Mouse (Mus musculus) kidney, adult 2 months (tissue): ENCODE results near the gene Sertad3. TPM values are rescaled to one million over a fixed set of nuclear protein-coding genes. Genes with fewer than 3 reads are reported as not detected.
A peak's percentile ranks its signal among the peaks of the same experiment; 100 is the strongest.

Source experiments
- DNase-seq: peaks from one replicate; pipeline ENCODE4 v3.0.0; 2021
- H3K27ac ChIP-seq: fragments of 200-500 bp; 2 replicates; pipeline ENCODE4 v1.5.1; 2012; ENCODE audit warnings: low read depth, low read length, control low read depth, inconsistent platforms; ENCODE audit not compliant: insufficient read depth
- H3K27me3 ChIP-seq: fragments of 200-500 bp; replicated peaks from 2 replicates; pipeline ENCODE4 v1.6.1; 2012; ENCODE audit warnings: mild to moderate bottlenecking, moderate library complexity, low read length, inconsistent platforms; ENCODE audit not compliant: control insufficient read depth, insufficient read depth
- H3K36me3 ChIP-seq: fragments of 200-500 bp; 2 replicates; pipeline ENCODE4 v1.6.1; 2012; ENCODE audit warnings: mild to moderate bottlenecking, moderate library complexity, low read length, inconsistent platforms; ENCODE audit not compliant: control insufficient read depth, insufficient read depth
- H3K4me1 ChIP-seq: fragments of 200-500 bp; 2 replicates; pipeline ENCODE4 v1.6.1; 2011; ENCODE audit warnings: low read length; ENCODE audit not compliant: control insufficient read depth, insufficient read depth
- H3K4me3 ChIP-seq: fragments of 200-500 bp; 2 replicates; pipeline ENCODE4 v1.5.1; 2011; ENCODE audit warnings: mild to moderate bottlenecking, low read depth, low read length, control low read depth; ENCODE audit not compliant: insufficient read depth
- CTCF ChIP-seq: fragments of 200-500 bp; conservative IDR thresholded peaks from 2 replicates; pipeline ENCODE4 v1.5.1; 2011; ENCODE audit warnings: low read depth, mild to moderate bottlenecking, control low read depth, low read length, moderate library complexity, mixed read lengths; ENCODE audit not compliant: insufficient read depth, insufficient read length
- POLR2A ChIP-seq: fragments of 200-500 bp; IDR thresholded peaks from one replicate; pipeline ENCODE4 v1.6.1; 2011; ENCODE audit warnings: low read depth, low read length, control low read depth
- WGBS: fragments of 180-500 bp; shearing (Covaris S2); methylation state at CpG from one replicate; pipeline ENCODE4 v1.1.7; 2018; 5-methylcytosine and 5-hydroxymethylcytosine counted together
- polyA plus RNA-seq: library from polyadenylated mRNA; depleted of rRNA; stranded (reverse); fragments of >200 nt; gene quantifications from 2 replicates; pipeline ENCODE4 v1.2.3, GENCODE M21; 2012

Sertad3 gene
- polyA plus RNA-seq, 1 experiment = 12.8 TPM

DNA sequence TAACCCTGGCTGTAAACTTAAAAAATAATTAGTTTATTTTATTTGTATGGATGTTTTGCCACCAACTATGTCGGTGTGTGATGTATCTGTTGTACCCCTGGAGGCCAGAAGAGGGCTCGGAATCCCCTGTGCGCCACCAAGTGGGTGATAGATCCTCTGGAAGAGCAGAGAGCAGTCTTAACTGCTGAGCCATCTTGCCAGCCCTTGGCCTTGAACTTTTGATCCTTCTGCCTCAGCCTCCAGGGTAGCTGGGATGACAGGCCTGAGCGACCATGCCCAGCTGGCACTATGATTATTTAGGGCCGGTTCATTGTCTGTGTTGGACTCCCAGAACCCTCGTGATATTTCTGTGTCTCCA lies 35.1 kb downstream of the Sertad3 start:
- DNase-seq = peak; percentile 76
- TF ChIP-seq CTCF (peak; percentile 78), POLR2A (no peak)
- Histone ChIP-seq H3K27ac (peak overlapping the region; percentile 64; the same call in 1 of the 2 replicates), H3K36me3 (no peaks in the 10 kb centered on the region), H3K4me3 (peak overlapping the region; percentile 12; the same call in 1 of the 2 replicates), H3K27me3 (no peaks in the 10 kb centered on the region), H3K4me1 (no peaks in the 10 kb centered on the region)
- WGBS = 19% methylated on average over 6 of the region's 6 CpGs

DNA sequence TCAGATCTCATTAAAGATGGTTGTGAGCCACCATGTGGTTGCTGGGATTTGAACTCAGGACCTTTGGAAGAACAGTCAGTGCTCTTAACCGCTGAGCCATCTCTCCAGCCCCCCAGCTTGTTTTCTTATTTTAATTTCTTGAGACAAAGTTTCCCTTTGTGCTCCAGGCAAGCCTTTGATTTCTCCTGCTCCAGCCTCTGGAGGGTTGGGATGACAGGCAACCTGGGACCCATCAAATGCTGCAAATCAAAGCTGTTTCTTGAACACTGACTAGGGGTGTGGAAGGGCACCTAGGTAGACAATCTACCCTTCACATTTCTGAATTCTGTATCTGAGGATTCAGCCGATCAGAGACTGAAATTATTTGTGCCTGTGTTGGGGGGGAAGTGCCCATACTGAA lies 37.2 kb downstream of the Sertad3 start:
- no peak for DNase-seq
- TF ChIP-seq CTCF = no peak
- no peak for TF ChIP-seq POLR2A
- H3K27me3 ChIP-seq = no peaks in the 10 kb centered on the region
- no peaks in the 10 kb centered on the region for H3K4me1 ChIP-seq
- no peak overlapping the region for H3K4me3 ChIP-seq
- H3K36me3 ChIP-seq = no peaks in the 10 kb centered on the region
- WGBS = 93% methylated on average over 2 of the region's 2 CpGs
- no peak overlapping the region for H3K27ac ChIP-seq

DNA sequence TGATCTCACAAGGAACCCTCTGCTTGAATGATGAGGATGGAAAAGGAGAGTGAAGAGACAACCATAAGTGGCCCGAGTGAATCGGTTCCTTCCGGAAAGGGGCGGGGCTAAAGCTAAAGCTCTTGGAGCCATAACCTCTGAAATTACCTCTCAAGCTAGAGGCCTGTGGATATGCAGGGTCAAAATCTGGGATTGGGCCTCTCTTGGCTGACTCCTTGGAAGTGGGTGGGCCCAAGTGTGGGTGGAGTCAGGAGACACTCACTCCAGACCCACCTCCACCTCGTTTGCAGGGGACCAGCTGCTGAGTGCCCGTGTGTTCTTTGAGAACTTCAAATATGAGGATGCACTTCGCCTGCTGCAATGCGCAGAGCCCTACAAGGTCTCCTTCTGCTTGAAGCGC lies 41.4 kb downstream of the Sertad3 start:
- Histone ChIP-seq H3K4me3 (no peak overlapping the region), H3K27ac (no peak overlapping the region), H3K36me3 (no peaks in the 10 kb centered on the region), H3K4me1 (no peaks in the 10 kb centered on the region), H3K27me3 (no peaks in the 10 kb centered on the region)
- WGBS = 57% methylated on average over 9 of the region's 9 CpGs
- DNase-seq = no peak
- TF ChIP-seq CTCF (no peak), POLR2A (no peak)

DNA sequence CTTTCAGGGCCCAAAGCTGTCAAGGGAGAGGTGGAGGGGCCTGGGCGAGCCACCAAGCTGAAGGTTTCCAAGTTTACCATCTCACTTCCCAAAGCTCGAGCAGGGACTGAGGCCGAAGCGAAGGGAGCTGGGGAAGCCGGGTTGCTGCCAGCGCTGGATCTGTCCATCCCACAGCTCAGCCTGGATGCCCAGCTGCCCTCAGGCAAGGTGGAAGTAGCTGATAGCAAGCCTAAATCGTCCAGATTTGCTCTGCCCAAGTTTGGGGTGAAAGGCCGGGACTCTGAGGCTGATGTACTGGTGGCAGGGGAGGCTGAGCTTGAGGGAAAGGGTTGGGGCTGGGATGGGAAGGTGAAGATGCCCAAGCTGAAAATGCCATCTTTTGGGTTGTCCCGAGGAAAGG lies 44.7 kb downstream of the Sertad3 start:
- WGBS = 88% methylated on average over 9 of the region's 9 CpGs
- H3K4me1 ChIP-seq = no peaks in the 10 kb centered on the region
- H3K36me3 ChIP-seq = no peaks in the 10 kb centered on the region
- DNase-seq = no peak
- TF ChIP-seq POLR2A (no peak), CTCF (no peak)
- no peaks in the 10 kb centered on the region for H3K27me3 ChIP-seq
- no peak overlapping the region for H3K4me3 ChIP-seq
- no peak overlapping the region for H3K27ac ChIP-seq

DNA sequence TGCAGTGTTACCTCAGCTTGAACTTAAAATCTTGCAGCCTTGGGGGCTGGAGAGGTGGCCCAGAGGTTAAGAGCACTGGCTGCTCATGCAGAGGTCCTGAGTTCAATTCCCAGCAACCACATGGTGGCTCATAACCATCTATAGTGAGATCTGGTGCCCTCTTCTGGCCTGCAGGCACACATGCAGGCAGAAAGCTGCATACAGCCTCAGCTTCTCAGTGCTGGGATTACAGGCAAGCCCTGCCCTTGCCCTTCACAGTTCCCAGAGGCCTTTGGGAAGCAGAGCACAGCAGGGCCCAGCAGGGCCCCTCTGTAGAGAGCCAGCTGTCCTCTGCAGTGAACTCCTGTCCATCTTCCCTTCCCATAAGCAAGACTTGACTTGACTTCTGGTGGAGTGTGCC lies 46.5 kb downstream of the Sertad3 start:
- H3K36me3 ChIP-seq = no peaks in the 10 kb centered on the region
- DNase-seq = no peak
- no peaks in the 10 kb centered on the region for H3K4me1 ChIP-seq
- TF ChIP-seq POLR2A = no peak
- no peak for TF ChIP-seq CTCF
- no peak overlapping the region for H3K27ac ChIP-seq
- no peak overlapping the region for H3K4me3 ChIP-seq
- H3K27me3 ChIP-seq = no peaks in the 10 kb centered on the region

DNA sequence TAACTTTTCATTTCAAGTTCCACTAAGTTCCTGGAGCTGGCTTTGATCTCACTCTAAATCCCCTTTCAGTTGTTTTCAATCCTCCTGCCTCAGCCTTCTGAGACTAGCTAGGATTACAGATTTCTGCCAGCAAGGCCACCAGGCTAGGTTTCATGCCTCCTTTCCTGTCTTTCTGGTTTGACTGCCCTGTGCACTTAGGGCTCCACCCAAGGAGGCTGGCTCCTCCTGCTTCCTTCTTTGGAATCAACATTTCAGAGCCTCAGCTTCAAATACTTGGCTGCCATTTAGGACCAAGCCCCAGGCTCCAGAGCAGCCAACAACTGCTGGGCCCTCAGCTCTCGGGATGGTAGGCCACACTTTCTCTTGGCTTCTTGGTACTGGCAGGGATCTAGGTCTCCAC lies 47.0 kb downstream of the Sertad3 start:
- H3K36me3 ChIP-seq = no peaks in the 10 kb centered on the region
- H3K4me3 ChIP-seq = no peak overlapping the region
- 59% methylated on average over 1 of the region's 1 CpGs for WGBS
- no peaks in the 10 kb centered on the region for H3K27me3 ChIP-seq
- DNase-seq = no peak
- no peak overlapping the region for H3K27ac ChIP-seq
- TF ChIP-seq CTCF = no peak
- no peak for TF ChIP-seq POLR2A
- H3K4me1 ChIP-seq = no peaks in the 10 kb centered on the region

DNA sequence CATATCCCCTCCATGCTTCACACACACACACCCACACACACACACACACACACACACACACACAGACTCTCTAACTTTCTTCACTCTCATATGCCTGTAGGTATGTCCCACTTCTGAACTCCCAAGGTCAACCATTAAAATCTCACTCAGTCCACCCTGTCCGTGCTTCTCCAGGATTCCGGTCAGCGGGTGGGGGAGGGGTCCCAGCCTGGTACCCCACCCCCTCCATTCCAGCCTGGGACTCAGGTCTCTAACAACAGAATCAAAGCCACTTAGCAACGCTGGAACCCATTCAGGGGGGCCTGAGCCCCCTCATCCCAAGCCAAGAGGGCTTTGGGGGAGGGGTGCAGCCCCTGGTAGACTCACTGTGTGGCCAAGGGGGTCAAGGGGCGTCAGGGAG lies 49.4 kb downstream of the Sertad3 start, which contains the start of gene Hipk4:
Gene Hipk4 (plus strand): TSS at position 301 of the 400 bp plus-strand sequence.
- no peaks in the 10 kb centered on the region for H3K36me3 ChIP-seq
- WGBS = 65% methylated on average over 5 of the region's 5 CpGs
- H3K4me3 ChIP-seq = no peak within 1 kb of the TSS
- no peak for TF ChIP-seq CTCF
- TF ChIP-seq POLR2A = no peak
- no peak within 1 kb of the TSS for H3K27ac ChIP-seq
- H3K27me3 ChIP-seq = no peaks in the 10 kb centered on the region
- no peaks in the 10 kb centered on the region for H3K4me1 ChIP-seq
- no peak for DNase-seq

DNA sequence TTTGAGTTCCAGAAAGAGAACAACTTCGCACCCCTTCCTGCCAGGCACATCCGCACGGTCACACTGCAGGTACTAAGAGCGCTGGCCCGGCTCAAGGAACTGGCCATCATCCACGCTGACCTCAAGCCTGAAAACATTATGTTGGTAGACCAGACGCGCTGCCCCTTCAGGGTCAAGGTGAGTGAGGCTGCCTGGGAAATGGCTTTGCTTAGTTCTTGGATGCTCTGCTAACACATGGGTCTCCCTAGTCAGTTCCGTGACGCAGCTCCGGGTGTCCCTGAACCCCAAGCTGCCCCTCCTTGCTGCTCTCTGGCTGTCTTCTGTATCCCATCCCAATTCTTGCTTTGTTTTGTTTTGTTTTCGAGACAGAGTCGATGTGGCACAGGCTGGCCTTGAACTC lies 50.2 kb downstream of the Sertad3 start:
- H3K27me3 ChIP-seq = no peaks in the 10 kb centered on the region
- no peak for DNase-seq
- WGBS = 95% methylated on average over 13 of the region's 13 CpGs
- H3K36me3 ChIP-seq = no peaks in the 10 kb centered on the region
- TF ChIP-seq CTCF = no peak
- no peak for TF ChIP-seq POLR2A
- H3K4me1 ChIP-seq = no peaks in the 10 kb centered on the region
- no peak overlapping the region for H3K27ac ChIP-seq
- no peak overlapping the region for H3K4me3 ChIP-seq
